Mouse (Mus musculus) kidney, adult 9 months (tissue): ENCODE data around the gene Igfbp1.

Source experiments
- DNase-seq: peaks from one replicate; pipeline ENCODE4 v3.0.0; 2022

The Igfbp1 gene

DNA sequence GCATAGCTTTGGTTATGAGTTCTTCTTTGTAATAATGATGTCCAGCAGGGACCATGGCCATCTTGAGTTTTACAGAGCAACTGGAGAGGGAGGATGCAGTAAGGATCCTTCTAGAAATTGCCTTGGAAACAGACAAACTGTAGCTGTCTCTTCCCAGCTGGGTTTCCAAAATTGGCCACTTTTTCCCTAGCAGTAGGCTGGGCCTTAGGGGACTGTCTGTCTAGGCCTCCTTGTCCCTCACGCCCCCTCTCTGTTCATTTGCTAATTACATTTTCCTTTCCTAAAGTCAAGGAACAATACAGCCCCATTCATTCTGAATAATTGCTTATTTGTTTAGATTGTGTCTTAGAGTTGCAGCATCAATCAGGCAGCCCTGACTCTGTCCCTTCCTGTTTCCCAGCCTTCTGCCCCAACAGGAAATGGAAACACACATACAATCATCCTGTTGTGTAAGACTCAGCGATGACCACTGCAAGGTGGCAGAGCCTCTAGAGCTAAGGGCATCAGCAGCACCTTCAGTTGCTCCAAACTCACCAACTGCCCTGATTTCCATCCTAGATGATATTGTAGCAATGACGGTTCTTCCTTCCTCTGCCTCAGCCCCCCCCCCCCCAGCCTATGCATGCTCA is 37.5 kb downstream of the Igfbp1 start:
- peak; percentile 4 for DNase-seq

DNA sequence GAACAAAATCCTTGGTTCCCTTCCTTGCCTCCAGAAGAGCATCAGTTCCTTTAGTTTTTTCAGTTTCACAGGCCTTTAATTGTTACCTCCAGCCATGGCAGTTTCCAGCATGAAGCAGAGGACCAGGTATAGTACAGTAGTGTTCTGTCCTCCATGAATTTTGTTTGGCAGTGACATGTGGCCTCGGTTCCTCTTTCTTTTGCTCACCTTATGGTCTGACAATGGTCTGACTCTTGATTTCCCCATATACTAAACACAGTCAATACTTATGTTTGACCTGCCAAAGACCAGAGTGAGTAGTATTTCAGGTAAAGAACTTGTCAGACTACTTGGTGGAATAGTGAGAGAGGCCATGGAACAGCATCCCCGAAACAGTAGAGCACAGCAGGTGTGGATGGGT is 39.2 kb downstream of the Igfbp1 start:
- no peak for DNase-seq

DNA sequence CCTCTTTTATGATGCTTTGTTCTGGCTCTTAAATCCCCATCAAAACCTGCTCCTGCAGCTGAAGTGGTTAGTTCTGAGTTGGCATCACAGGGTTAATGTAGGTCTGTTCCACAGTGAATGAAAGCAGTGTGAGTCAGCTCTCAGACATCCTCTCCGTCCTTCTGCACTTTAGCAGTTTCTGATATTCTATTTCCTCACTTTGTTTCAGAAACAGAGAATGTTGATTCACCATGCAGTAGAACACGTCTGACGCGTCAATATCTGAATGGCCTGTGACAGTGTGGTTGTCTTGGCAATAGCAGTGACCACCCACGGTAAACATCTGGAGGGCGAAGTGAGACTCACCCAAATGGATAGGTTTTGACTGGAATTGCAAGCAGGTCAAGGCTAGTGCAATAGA is 40.1 kb downstream of the Igfbp1 start:
- DNase-seq: no peak

DNA sequence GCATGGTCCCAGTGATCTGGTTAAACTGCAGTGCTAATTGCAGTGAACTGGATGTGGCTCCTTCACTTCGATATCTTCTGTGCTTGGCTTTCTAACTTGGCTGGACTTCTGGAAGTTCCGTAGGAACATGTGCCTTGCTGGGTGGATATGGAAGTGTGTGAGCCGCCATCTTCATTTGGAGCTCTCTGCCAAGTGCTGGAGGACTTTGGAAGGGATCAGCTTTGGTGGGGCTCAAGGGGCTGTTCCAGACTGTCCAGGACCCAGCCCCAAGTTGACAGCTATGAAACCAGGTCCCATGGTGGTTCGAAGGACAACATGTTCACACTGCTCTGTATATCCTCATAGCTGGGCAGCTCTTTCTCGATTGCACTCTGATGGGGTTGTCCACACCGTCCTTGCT is 41.0 kb downstream of the Igfbp1 start:
- no peak for DNase-seq

DNA sequence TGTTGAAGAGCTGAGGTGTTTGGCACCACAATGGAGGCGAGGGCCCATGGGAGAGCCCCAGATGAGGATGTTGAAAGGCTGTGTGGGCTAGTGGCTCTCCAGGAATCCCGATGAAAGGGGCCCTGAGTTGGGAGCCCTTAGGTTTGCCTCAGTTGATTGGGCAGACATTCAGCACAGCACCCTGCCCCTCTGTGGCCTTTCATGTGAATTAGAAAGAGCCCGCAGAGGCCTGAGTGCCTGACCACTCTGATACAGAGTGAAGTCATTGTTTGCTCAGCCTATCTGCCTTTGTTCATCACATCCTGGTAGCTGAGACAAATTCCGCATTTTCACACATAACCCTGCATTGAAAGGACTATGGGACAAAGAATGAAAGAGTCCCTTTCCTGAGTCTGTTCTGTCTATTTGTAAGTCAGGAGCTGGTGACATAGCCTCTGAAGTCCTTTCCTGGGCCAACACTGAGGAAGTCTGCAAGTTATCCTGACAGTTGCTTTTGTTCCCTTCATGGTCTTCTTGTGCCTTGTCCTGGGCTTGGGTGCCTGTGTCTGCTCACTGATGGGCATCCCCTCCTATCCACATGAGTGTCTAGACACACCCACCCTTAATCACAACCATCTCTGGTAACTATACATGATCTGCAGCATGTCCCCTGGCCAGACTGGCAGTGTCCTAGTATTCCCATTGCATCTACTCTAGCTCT is 41.6 kb downstream of the Igfbp1 start:
- DNase-seq: no peak

DNA sequence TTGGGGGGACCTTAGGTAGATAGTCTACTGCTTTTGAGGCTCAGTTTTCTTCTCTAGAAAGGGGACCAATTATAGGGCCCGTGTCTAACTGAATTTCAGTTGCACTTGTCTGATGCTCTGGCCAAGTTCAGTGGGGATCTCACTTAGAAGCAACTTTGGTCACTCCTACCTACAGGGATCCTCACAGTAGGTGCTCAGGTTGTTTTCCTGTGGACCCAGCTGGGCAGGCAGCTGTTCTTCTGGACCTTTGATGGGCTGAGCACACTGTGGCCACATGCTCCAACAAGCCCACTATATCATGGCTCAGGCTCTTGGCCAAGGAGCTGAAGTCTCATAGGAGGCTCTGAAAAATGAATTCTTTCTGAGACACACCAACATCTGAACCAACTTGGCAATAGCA is 47.2 kb downstream of the Igfbp1 start:
- no peak for DNase-seq

DNA sequence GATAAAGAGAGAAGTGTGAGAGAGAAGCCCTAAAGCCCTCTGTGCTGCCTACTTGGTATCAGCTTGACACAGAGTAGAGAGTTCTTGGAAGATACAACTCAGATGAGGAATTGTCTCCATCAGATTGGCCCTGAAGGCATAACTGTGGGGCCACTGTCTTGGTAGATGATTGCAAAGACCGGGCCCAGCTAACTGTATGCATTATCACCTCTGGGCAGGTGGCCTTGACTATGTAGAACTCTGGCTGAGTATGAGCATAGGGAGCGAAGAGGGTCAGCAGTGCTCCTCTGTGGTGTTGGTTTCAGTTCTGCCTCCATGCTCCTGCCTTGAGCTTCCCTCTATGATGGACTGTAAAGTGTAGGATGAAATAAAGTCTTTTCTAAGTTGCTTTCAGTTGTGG is 52.8 kb downstream of the Igfbp1 start:
- DNase-seq: no peak

DNA sequence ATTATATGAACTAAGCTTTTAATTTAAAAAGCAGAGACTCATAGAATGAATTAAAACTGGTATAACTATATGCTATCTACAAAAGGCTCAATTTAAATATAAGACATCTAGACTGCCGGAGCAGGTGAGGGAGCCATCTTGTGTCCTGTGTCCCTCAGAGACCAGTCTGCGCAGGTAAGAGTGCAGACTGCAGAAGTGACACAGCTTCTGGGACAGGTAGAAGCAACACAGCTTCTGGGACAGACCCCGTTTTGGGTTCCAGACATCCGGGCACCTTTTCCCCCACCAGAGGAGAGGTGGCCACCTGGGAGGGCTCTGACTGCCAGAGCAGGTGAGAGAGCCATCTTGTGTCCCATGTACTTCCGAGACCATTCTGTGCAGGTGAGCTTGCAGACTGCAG is 53.3 kb downstream of the Igfbp1 start:
- DNase-seq: no peak
